Mouse (Mus musculus) limb, embryonic 12.5 days (tissue): ENCODE results near the gene Bbs1. TPM values are rescaled to one million over a fixed set of nuclear protein-coding genes. Genes with fewer than 3 reads are reported as not detected.

Experiments
- ATAC-seq: fragments of 200-750 bp; cut with Nextera tagmentation; 2 replicates; pipeline ENCODE4 v1.8.0; 2017; ENCODE audit warnings: low read depth, moderate TSS enrichment; ENCODE audit not compliant: insufficient number of reproducible peaks, insufficient read depth, low FRiP score, low TSS enrichment
- H3K27ac ChIP-seq: fragments of 300-500 bp; sonication (generic); 2 replicates; pipeline ENCODE4 v1.5.1; 2016; ENCODE audit warnings: mild to moderate bottlenecking, moderate library complexity
- H3K27me3 ChIP-seq: fragments of 300-500 bp; sonication (generic); 2 replicates; pipeline ENCODE4 v1.6.1; 2016; ENCODE audit warnings: mild to moderate bottlenecking, moderate library complexity
- H3K36me3 ChIP-seq: fragments of 300-500 bp; sonication (generic); 2 replicates; pipeline ENCODE4 v1.6.1; 2016; ENCODE audit warnings: mild to moderate bottlenecking, moderate library complexity
- H3K4me1 ChIP-seq: fragments of 300-500 bp; sonication (generic); replicated peaks from 2 replicates; pipeline ENCODE4 v1.6.1; 2016
- H3K4me2 ChIP-seq: fragments of 300-500 bp; sonication (generic); 2 replicates; pipeline ENCODE4 v1.6.1; 2016; ENCODE audit warnings: mild to moderate bottlenecking, moderate library complexity
- H3K4me3 ChIP-seq: fragments of 300-500 bp; sonication (generic); replicated peaks from 2 replicates; pipeline ENCODE4 v1.5.1; 2016; ENCODE audit warnings: mild to moderate bottlenecking
- H3K9ac ChIP-seq: fragments of 300-500 bp; sonication (generic); replicated peaks from 2 replicates; pipeline ENCODE4 v1.6.1; 2016; ENCODE audit warnings: mild to moderate bottlenecking, moderate library complexity
- H3K9me3 ChIP-seq: fragments of 300-500 bp; sonication (generic); 2 replicates; pipeline ENCODE4 v1.6.1; 2016; ENCODE audit warnings: mild to moderate bottlenecking, moderate library complexity
- WGBS: fragments of 180-500 bp; shearing (Covaris S2); methylation state at CpG from one replicate; pipeline ENCODE4 v1.1.7; 2016; 5-methylcytosine and 5-hydroxymethylcytosine counted together
- polyA plus RNA-seq: library from polyadenylated mRNA; unstranded; fragments of >200 nt; fragmentation: Nextera tagmentation; extraction: Ambion mirVana; gene quantifications from 2 replicates; pipeline ENCODE4 v1.2.1, GENCODE M21; 2016

The Bbs1 gene
- polyA plus RNA-seq, 1 experiment from 2014 or later: 5.1 TPM

DNA sequence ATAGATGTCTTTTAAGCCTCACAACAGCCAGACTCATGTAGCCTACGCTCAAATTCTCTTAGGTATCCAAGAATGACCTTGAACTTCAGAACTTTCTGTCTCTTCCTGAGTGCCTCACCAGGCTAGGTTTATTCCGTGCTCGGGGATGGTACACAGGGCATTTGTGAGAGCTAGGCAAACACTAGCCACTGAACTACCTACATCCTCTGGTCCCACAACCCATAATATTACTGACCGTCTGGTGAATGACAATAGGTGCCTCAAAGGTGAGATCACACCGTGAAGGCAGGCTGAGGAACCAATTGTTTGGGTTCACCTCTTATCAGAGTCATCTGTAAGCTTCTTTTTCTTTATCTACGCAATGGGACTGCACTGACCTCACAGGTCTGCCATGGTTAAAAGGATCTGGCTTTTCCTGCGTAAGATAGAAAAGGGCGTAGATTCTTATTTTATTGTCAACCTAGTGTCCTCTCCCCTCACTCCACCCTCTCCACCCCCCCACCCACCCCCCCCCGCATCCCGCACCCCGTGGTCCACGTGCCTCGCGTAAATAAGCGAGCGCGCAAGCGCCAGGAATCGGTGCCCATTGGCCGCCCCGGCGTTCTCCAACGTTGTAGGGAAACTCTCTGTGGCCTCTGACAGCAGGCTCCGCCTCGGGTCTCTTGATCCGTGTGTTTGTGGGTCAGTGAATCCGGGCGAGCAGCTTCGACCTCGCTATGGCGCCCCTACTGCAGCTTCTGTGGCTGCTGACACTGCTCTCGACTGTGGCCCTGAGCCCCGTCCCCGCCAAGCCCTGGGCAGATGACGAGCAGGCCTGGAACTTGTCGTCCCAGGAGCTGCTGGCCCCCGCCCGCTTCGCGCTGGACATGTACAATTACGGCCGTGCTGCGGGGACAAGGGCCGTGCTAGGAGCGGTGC, 51.6 kb downstream of the Bbs1 start, which contains the start of gene Ctsf:
TSS of gene Ctsf (plus strand) at position 579 of the 918 bp plus-strand sequence.
- Histone ChIP-seq H3K9me3 (no peaks in the 10 kb centered on the region), H3K9ac (peak within 1 kb of the TSS; percentile 69), H3K4me2 (peak within 1 kb of the TSS; percentile 97), H3K27me3 (peaks cover 7% of the 10 kb centered on the region; the same call in 1 of the 2 replicates), H3K36me3 (peaks cover 7% of the 10 kb centered on the region; the same call in 1 of the 2 replicates), H3K4me3 (peak within 1 kb of the TSS; percentile 66), H3K27ac (no peak within 1 kb of the TSS), H3K4me1 (peaks cover 12% of the 10 kb centered on the region)
- peak; percentile 63; the same call in 1 of the 2 replicates for ATAC-seq
- WGBS: 5% methylated on average over 45 of the region's 45 CpGs

DNA sequence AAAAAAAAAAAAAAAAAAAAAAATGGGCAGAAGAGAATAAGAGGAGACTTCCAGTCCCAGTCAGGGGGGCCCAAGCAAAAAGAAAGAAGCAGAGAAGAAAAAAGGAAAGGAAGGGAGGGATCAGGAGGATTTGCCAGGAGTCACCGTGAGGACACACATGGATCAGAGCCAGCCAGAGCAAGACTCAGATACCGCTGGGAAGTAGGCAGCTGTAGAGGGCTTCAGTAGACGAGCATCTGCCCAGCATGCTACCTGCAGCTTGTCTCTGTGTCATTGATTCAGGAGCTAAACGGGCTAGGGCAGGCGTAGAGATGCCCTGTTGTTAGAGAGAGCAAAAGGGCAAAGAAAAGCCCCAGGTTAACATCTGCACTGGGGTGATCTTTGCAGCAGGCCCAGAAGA, 56.1 kb downstream of the Bbs1 start:
- Histone ChIP-seq H3K4me3 (no peak overlapping the region), H3K9me3 (no peaks in the 10 kb centered on the region), H3K27ac (no peak overlapping the region), H3K4me1 (peaks cover 4% of the 10 kb centered on the region), H3K9ac (no peak overlapping the region), H3K4me2 (no peak overlapping the region), H3K27me3 (peaks cover 7% of the 10 kb centered on the region; the same call in 1 of the 2 replicates), H3K36me3 (no peaks in the 10 kb centered on the region)
- 55% methylated on average over 5 of the region's 5 CpGs for WGBS
- no peak for ATAC-seq

DNA sequence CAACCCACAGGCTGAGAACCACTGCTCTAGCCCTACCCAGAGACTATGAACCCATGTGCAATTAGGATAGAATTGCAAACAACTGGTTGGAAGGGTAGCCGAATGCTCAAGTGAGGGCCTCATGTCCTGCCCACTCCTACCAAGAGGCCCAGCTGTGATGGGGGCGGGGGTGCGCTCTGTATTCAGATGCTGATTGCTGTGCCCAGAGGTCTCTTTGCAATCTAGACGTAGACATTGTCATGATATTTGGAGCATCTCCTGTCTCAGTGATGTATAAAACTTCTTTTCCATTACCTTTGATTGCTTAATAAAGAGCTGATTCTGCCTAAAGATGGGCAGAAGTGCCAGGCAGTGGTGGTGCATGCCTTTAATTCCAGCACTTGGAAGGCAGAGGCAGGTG, 56.6 kb downstream of the Bbs1 start:
- WGBS: 49% methylated on average over 4 of the region's 4 CpGs

GRCm38 (mm10) chr19:4847490-4847889, 58.9 kb downstream of the Bbs1 start:
- 31% methylated on average over 7 of the region's 7 CpGs for WGBS
- Histone ChIP-seq H3K27ac (no peak overlapping the region), H3K36me3 (no peaks in the 10 kb centered on the region), H3K9me3 (no peaks in the 10 kb centered on the region), H3K9ac (no peak overlapping the region), H3K4me2 (no peak overlapping the region), H3K4me3 (no peak overlapping the region), H3K27me3 (peaks cover 14% of the 10 kb centered on the region; the same call in 1 of the 2 replicates), H3K4me1 (no peaks in the 10 kb centered on the region)
- ATAC-seq: no peak

More for the DNA sequence above, 56.6 kb downstream of the Bbs1 start:
- no peaks in the 10 kb centered on the region for H3K36me3 ChIP-seq
- 0 out of 2 replicates have a peak, but pooled peaks cover 3% of the 10 kb centered on the region for H3K4me1 ChIP-seq
- no peak overlapping the region for H3K27ac ChIP-seq
- no peak for ATAC-seq
- H3K9ac ChIP-seq: no peak overlapping the region
- H3K4me2 ChIP-seq: no peak overlapping the region
- H3K27me3 ChIP-seq: peaks cover 7% of the 10 kb centered on the region; the same call in 1 of the 2 replicates
- no peak overlapping the region for H3K4me3 ChIP-seq
- no peaks in the 10 kb centered on the region for H3K9me3 ChIP-seq

GRCm38 (mm10) chr19:4845846-4846245, 60.6 kb downstream of the Bbs1 start:
- no peak overlapping the region for H3K4me3 ChIP-seq
- H3K9ac ChIP-seq: no peak overlapping the region
- no peaks in the 10 kb centered on the region for H3K4me1 ChIP-seq
- no peak overlapping the region for H3K4me2 ChIP-seq
- H3K36me3 ChIP-seq: no peaks in the 10 kb centered on the region
- H3K27me3 ChIP-seq: peaks cover 30% of the 10 kb centered on the region
- ATAC-seq: no peak
- 71% methylated on average over 2 of the region's 2 CpGs for WGBS
- H3K27ac ChIP-seq: no peak overlapping the region
- H3K9me3 ChIP-seq: no peaks in the 10 kb centered on the region

GRCm38 (mm10) chr19:4842611-4843010, 63.8 kb downstream of the Bbs1 start:
- H3K36me3 ChIP-seq: no peaks in the 10 kb centered on the region
- no peak for ATAC-seq
- H3K4me3 ChIP-seq: no peak overlapping the region

DNA sequence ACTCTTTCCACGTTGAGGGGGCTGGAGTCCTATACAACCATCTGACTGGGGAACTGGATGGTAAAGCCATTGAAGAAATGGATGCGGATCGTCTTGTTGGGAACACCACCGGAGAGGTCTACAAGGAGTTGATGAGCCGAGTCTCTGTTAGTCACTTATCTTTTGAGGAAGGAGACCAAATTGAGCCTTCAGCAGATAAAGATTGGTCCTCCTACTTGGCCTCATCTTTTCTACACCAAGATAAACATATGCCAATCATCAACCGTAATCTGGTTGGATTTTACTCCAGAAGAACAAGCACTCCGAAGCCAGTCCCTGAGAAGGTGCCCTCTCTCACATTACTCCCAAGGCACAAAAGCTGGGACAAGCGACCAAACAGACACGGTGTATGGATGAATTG, 65.6 kb downstream of the Bbs1 start:
- Histone ChIP-seq H3K36me3 (peaks cover 4% of the 10 kb centered on the region; the same call in 1 of the 2 replicates), H3K4me2 (no peak overlapping the region), H3K9me3 (no peaks in the 10 kb centered on the region), H3K27ac (no peak overlapping the region), H3K27me3 (peaks cover 38% of the 10 kb centered on the region), H3K9ac (no peak overlapping the region), H3K4me1 (peaks cover 14% of the 10 kb centered on the region), H3K4me3 (no peak overlapping the region)
- WGBS: 84% methylated on average over 9 of the region's 9 CpGs
- no peak for ATAC-seq

More at GRCm38 (mm10) chr19:4842611-4843010, 63.8 kb downstream of the Bbs1 start:
- H3K9me3 ChIP-seq: no peaks in the 10 kb centered on the region
- H3K27me3 ChIP-seq: peaks cover 38% of the 10 kb centered on the region
- 72% methylated on average over 2 of the region's 2 CpGs for WGBS
- H3K4me1 ChIP-seq: peaks cover 14% of the 10 kb centered on the region
- H3K9ac ChIP-seq: no peak overlapping the region
- no peak overlapping the region for H3K27ac ChIP-seq
- no peak overlapping the region for H3K4me2 ChIP-seq

GRCm38 (mm10) chr19:4839149-4839548, 67.3 kb downstream of the Bbs1 start, which contains the start of the genes Ccs and Ccdc87:
Ccs (minus strand) TSS chr19:4839332.
Ccdc87 (plus strand) TSS chr19:4839366.
- Histone ChIP-seq H3K27ac (no peak within 1 kb of the TSS), H3K9ac (peak within 1 kb of the TSS; percentile 75), H3K36me3 (peaks cover 4% of the 10 kb centered on the region; the same call in 1 of the 2 replicates), H3K9me3 (no peaks in the 10 kb centered on the region), H3K27me3 (peaks cover 38% of the 10 kb centered on the region), H3K4me3 (peak within 1 kb of the TSS; percentile 62), H3K4me1 (peaks cover 14% of the 10 kb centered on the region), H3K4me2 (peak within 1 kb of the TSS; percentile 96)
- WGBS: under 1% methylated on average over 25 of the region's 25 CpGs
- ATAC-seq: peak; percentile 99

GRCm38 (mm10) chr19:4838526-4839140, 67.8 kb downstream of the Bbs1 start:
- peaks cover 38% of the 10 kb centered on the region for H3K27me3 ChIP-seq
- peak; percentile 1; the same call in 1 of the 2 replicates for ATAC-seq
- H3K4me3 ChIP-seq: peak overlapping the region; percentile 62
- peaks cover 4% of the 10 kb centered on the region; the same call in 1 of the 2 replicates for H3K36me3 ChIP-seq
- H3K9ac ChIP-seq: peak overlapping the region; percentile 75
- H3K4me2 ChIP-seq: peak overlapping the region; percentile 96
- 38% methylated on average over 10 of the region's 10 CpGs for WGBS
- H3K27ac ChIP-seq: no peak overlapping the region
- H3K9me3 ChIP-seq: no peaks in the 10 kb centered on the region
- H3K4me1 ChIP-seq: peaks cover 14% of the 10 kb centered on the region

- Histone ChIP-seq H3K27me3 (peaks cover 27% of the 10 kb centered on the region), H3K27ac (no peak overlapping the region), H3K9ac (no peak overlapping the region), H3K9me3 (no peaks in the 10 kb centered on the region), H3K4me3 (no peak overlapping the region), H3K4me1 (peaks cover 14% of the 10 kb centered on the region), H3K4me2 (no peak overlapping the region), H3K36me3 (peaks cover 17% of the 10 kb centered on the region)
- ATAC-seq: no peak
- WGBS: 95% methylated on average over 6 of the region's 6 CpGs
Observed at GRCm38 (mm10) chr19:4837049-4837448, 69.4 kb downstream of the Bbs1 start.
